Comparison of ENCODE assay signal across 10 mouse cellular contexts in the genomic region with DNA sequence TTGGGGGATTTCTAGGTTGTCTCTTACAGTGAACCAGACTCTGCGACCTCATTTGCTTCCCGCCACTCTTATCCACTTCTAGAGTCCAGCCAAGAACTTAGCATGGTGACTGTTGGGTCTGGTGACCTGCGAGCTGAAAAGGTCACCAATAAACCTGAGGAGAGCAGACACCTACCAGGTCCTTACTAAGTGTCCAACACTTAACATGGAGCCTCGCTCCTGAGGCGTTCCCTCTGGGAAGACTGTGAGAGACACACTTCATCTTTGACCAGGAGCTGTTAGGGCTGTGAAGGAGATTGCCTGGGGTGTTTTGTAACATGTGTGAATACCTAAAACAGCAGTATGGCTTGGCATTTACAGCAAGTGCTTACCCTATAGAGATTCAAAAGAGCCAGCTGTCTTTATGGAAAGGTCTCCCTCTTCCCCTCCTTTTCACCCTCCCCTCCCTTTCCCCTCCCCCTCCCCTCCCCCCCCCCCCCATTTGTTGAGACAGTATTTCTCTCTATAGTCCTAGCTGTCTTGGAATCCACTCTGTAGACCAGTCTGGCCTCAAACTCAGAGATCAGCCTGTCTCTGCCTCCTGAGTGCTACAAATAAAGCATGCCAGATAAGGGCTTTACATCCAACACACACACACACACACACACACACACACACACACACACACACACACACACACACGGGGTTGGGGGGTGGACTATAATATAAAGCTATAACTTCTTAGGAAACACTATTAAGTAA. TPM values are rescaled to one million over a fixed set of nuclear protein-coding genes. Genes with fewer than 3 reads are reported as not detected.
DNase-seq lines count a peak whose midpoint lies in the region; ATAC-seq and TF ChIP-seq lines count a peak whose summit lies in the region.
"Had no signal": no experiment of that assay in that cellular context is flagged by ENCODE, and none has a peak within 500 bp of the region (broad histone marks: within the 10 kb centered on the region; RNA-seq: fewer than 3 reads in every experiment).

No protein-coding gene starts in this region.

- H3K4me1 ChIP-seq in liver, embryonic 11.5 days (replicated peaks; ENCODE audit: control insufficient read depth, insufficient read depth, low read length): peaks cover 16% of the 10 kb centered on the region
- no peaks in the 10 kb centered on the region for H3K4me1 ChIP-seq in ES-Bruce4 (ENCODE audit: control insufficient read depth, insufficient read depth, low read length)
- H3K4me1 ChIP-seq in forebrain, embryonic 16.5 days (replicated peaks; ENCODE audit: control insufficient read depth, insufficient read depth, low read length): peaks cover 18% of the 10 kb centered on the region
- H3K4me1 ChIP-seq in midbrain, embryonic 14.5 days (ENCODE audit: control insufficient read depth, insufficient read depth, low read length): no peaks in the 10 kb centered on the region
- H3K4me1 ChIP-seq in cerebellum, adult 2 months (ENCODE audit: control insufficient read depth, insufficient read depth, low read length): no peaks in the 10 kb centered on the region; the same call in 1 of the 2 replicates

- H3K9ac ChIP-seq in liver, embryonic 11.5 days (ENCODE audit: low read depth, low read length): no peak overlapping the region
- H3K9ac ChIP-seq in ES-Bruce4 (ENCODE audit: low read depth, poor library complexity, severe bottlenecking): peak overlapping the region; percentile 11
- no peak overlapping the region for H3K9ac ChIP-seq in forebrain, embryonic 16.5 days (replicated peaks; ENCODE audit: low read depth, low read length)
- H3K9ac ChIP-seq in midbrain, embryonic 14.5 days (replicated peaks; ENCODE audit: low read length): no peak overlapping the region

- H3K27ac ChIP-seq in liver, embryonic 11.5 days (ENCODE audit: low read depth, low read length): no peak overlapping the region
- no peak overlapping the region for H3K27ac ChIP-seq in ES-Bruce4 (ENCODE audit: insufficient read depth, low read length)
- no peak overlapping the region for H3K27ac ChIP-seq in forebrain, embryonic 16.5 days (ENCODE audit: low read length)
- H3K27ac ChIP-seq in midbrain, embryonic 14.5 days (replicated peaks; ENCODE audit: low read depth, low read length): no peak overlapping the region
- H3K27ac ChIP-seq in cerebellum, adult 2 months (ENCODE audit: insufficient read depth, low read length): no peak overlapping the region

- no peak overlapping the region for H3K4me3 ChIP-seq in liver, embryonic 11.5 days (ENCODE audit: low read depth, low read length)
- no peak overlapping the region for H3K4me3 ChIP-seq in ES-Bruce4 (ENCODE audit: low read depth, low read length)
- H3K4me3 ChIP-seq in forebrain, embryonic 16.5 days (replicated peaks; ENCODE audit: low read length): no peak overlapping the region
- H3K4me3 ChIP-seq in midbrain, embryonic 14.5 days (replicated peaks; ENCODE audit: low read depth, low read length): no peak overlapping the region
- H3K4me3 ChIP-seq in cerebellum, adult 2 months (replicated peaks; ENCODE audit: insufficient read depth, low read depth, low read length): no peak overlapping the region
- H3K4me3 ChIP-seq: heart, embryonic 10.5 days; limb, embryonic 13.5 days; myocyte had no signal

- no peaks in the 10 kb centered on the region for H3K9me3 ChIP-seq in liver, embryonic 11.5 days (ENCODE audit: control insufficient read depth, low read length)
- H3K9me3 ChIP-seq in ES-Bruce4 (replicated peaks; ENCODE audit: control insufficient read depth, insufficient read depth, low read length, poor library complexity, severe bottlenecking): no peaks in the 10 kb centered on the region
- no peaks in the 10 kb centered on the region for H3K9me3 ChIP-seq in forebrain, embryonic 16.5 days (ENCODE audit: control insufficient read depth, low read length)
- no peaks in the 10 kb centered on the region for H3K9me3 ChIP-seq in midbrain, embryonic 14.5 days (ENCODE audit: control insufficient read depth, low read length)
- H3K9me3 ChIP-seq: heart, embryonic 10.5 days; limb, embryonic 13.5 days had no signal

- H3K36me3 ChIP-seq in liver, embryonic 11.5 days (ENCODE audit: control insufficient read depth, insufficient read depth, low read length): no peaks in the 10 kb centered on the region
- no peaks in the 10 kb centered on the region for H3K36me3 ChIP-seq in ES-Bruce4 (ENCODE audit: control insufficient read depth, insufficient read depth, low read length, poor library complexity, severe bottlenecking)
- no peaks in the 10 kb centered on the region for H3K36me3 ChIP-seq in forebrain, embryonic 16.5 days (ENCODE audit: control insufficient read depth, insufficient read depth)
- no peaks in the 10 kb centered on the region for H3K36me3 ChIP-seq in midbrain, embryonic 14.5 days (ENCODE audit: control insufficient read depth, insufficient read depth, low read length)
- H3K36me3 ChIP-seq: heart, embryonic 10.5 days; limb, embryonic 13.5 days had no signal

- ATAC-seq in liver, embryonic 11.5 days (replicated peaks; ENCODE audit: low FRiP score): no peak
- ATAC-seq in forebrain, embryonic 16.5 days: peak; percentile 2; the same call in 1 of the 2 replicates
- 0 out of 2 replicates have a peak, but pooled peaks have one; percentile 19 for ATAC-seq in midbrain, embryonic 14.5 days (ENCODE audit: low FRiP score, low TSS enrichment)
- ATAC-seq in cerebellum, adult (ENCODE audit: insufficient number of reproducible peaks, low FRiP score, low TSS enrichment): no peak

- 72% methylated on average over 6 of the region's 6 CpGs for WGBS in liver, embryonic 11.5 days
- 89% methylated on average over 6 of the region's 6 CpGs for WGBS in forebrain, embryonic 16.5 days
- 82% methylated on average over 6 of the region's 6 CpGs for WGBS in midbrain, embryonic 14.5 days
- 83% methylated on average over 6 of the region's 6 CpGs for WGBS in cerebellum, adult 2 months

- no peak for DNase-seq in liver, embryonic 11.5 days (ENCODE audit: low spot score)
- no peak for DNase-seq in liver
- DNase-seq in midbrain, embryonic 14.5 days: no peak
- DNase-seq in cerebellum, adult 2 months: no peak

- no peaks in the 10 kb centered on the region for H3K27me3 ChIP-seq in liver, embryonic 11.5 days (replicated peaks; ENCODE audit: control insufficient read depth, insufficient read depth, low read length)
- no peaks in the 10 kb centered on the region for H3K27me3 ChIP-seq in ES-Bruce4 (ENCODE audit: control insufficient read depth, insufficient read depth, low read length, poor library complexity, severe bottlenecking)
- no peaks in the 10 kb centered on the region for H3K27me3 ChIP-seq in forebrain, embryonic 16.5 days (replicated peaks; ENCODE audit: control insufficient read depth, insufficient read depth, low read length)
- H3K27me3 ChIP-seq in midbrain, embryonic 14.5 days (ENCODE audit: control insufficient read depth, insufficient read depth, low read length): no peaks in the 10 kb centered on the region
- no peaks in the 10 kb centered on the region for H3K27me3 ChIP-seq in cerebellum, adult 2 months (ENCODE audit: control insufficient read depth, insufficient read depth, low read length)

- TF ChIP-seq EP300 in ES-Bruce4 (IDR thresholded peaks at IDR 0.05; ENCODE audit: insufficient read depth, low read depth, low read length): no peak

- TF ChIP-seq POLR2A in ES-Bruce4 (IDR thresholded peaks at IDR 0.05; ENCODE audit: insufficient read depth, low read length): no peak
- TF ChIP-seq POLR2A in cerebellum, adult 2 months (IDR thresholded peaks at IDR 0.05; ENCODE audit: borderline replicate concordance, insufficient read depth, low read length): no peak

- peak overlapping the region; percentile 51; the same call in 1 of the 2 replicates for H3K4me2 ChIP-seq in liver, embryonic 11.5 days
- H3K4me2 ChIP-seq in forebrain, embryonic 16.5 days (ENCODE audit: low read length): no peak overlapping the region
- no peak overlapping the region for H3K4me2 ChIP-seq in midbrain, embryonic 14.5 days (ENCODE audit: low read length)

- no peak for TF ChIP-seq CTCF in ES-Bruce4 (IDR thresholded peaks at IDR 0.05; ENCODE audit: low read depth, low read length)
- no peak for TF ChIP-seq CTCF in cerebellum, adult 2 months (IDR thresholded peaks at IDR 0.05; ENCODE audit: borderline replicate concordance, insufficient read depth, low read depth, low read length)

RNA-seq across cellular contexts. Expression of a gene that starts 7.3 kb away (rescaled TPM):
- 7.7 and 8.2 TPM in 2 replicates for polyA plus RNA-seq in liver, embryonic 11.5 days (2014; fragmentation: Nextera tagmentation; extraction: Ambion mirVana)
- 11.4 and 12.8 TPM in 2 replicates for polyA plus RNA-seq in ES-Bruce4 (2011; ENCODE audit: insufficient read depth, insufficient read length, low read depth, missing spikeins)
- 195 and 201 TPM in 2 replicates for polyA plus RNA-seq in forebrain, embryonic 16.5 days (2015; fragmentation: Nextera tagmentation; extraction: Ambion mirVana)
- 144 and 154 TPM in 2 replicates for polyA plus RNA-seq in midbrain, embryonic 14.5 days (2014; fragmentation: Nextera tagmentation; extraction: Ambion mirVana)
- 120 and 129 TPM in 2 replicates for polyA plus RNA-seq in cerebellum, adult 2 months (2012; rRNA removed)

Comparison
In these comparisons a context has a peak if more than half of its experiments do, and no peak if none do; other contexts are left out.
1. ATAC-seq: peak in forebrain, embryonic 16.5 days (single experiment) and midbrain, embryonic 14.5 days (single experiment); none in liver, embryonic 11.5 days (single experiment) and cerebellum, adult (single experiment).